ENCODE assay signal across 28 mouse cellular contexts in genomic region chr10:109887160-109887559, GRCm38 (mm10).
"Had no signal": no experiment of that assay in that cellular context is flagged by ENCODE, and none has a peak within 500 bp of the region (broad histone marks: within the 10 kb centered on the region; RNA-seq: fewer than 3 reads in every experiment).

No protein-coding gene starts in this region.

- H3K27me3 ChIP-seq: embryonic facial prominence, embryonic 12.5 days; embryonic facial prominence, embryonic 13.5 days; embryonic facial prominence, embryonic 15.5 days; forebrain, embryonic 12.5 days; forebrain, embryonic 13.5 days; forebrain, embryonic 15.5 days had no signal

- DNase-seq: cerebellum, adult 9-10 months; cerebellum, adult 9-11 months; cerebellum, postnatal 10 days; cerebellum, postnatal 14 days; cerebellum, postnatal 25 days; cerebellum, postnatal 36 days; embryo, embryonic 11 days; forebrain, postnatal 0 days; gastrocnemius, adult 2 months; gastrocnemius, postnatal 10 days; gastrocnemius, postnatal 14 days; gastrocnemius, postnatal 25 days; gastrocnemius, postnatal 36 days; heart, adult 11 months; heart, adult 18-20 months; heart, adult 2 months had no signal

- H3K9ac ChIP-seq: embryonic facial prominence, embryonic 12.5 days; embryonic facial prominence, embryonic 13.5 days; embryonic facial prominence, embryonic 15.5 days; forebrain, embryonic 12.5 days; forebrain, embryonic 13.5 days; forebrain, embryonic 15.5 days; forebrain, postnatal 0 days had no signal

- H3K36me3 ChIP-seq: embryonic facial prominence, embryonic 10.5 days; embryonic facial prominence, embryonic 12.5 days; embryonic facial prominence, embryonic 13.5 days; embryonic facial prominence, embryonic 15.5 days; forebrain, embryonic 10.5 days; forebrain, embryonic 12.5 days; forebrain, embryonic 15.5 days; heart, embryonic 10.5 days had no signal

- H3K9me3 ChIP-seq: embryonic facial prominence, embryonic 10.5 days; embryonic facial prominence, embryonic 12.5 days; embryonic facial prominence, embryonic 13.5 days; embryonic facial prominence, embryonic 15.5 days; forebrain, embryonic 10.5 days; forebrain, embryonic 12.5 days; forebrain, embryonic 13.5 days; forebrain, embryonic 15.5 days; heart, embryonic 10.5 days had no signal

- H3K4me1 ChIP-seq: embryonic facial prominence, embryonic 10.5 days; embryonic facial prominence, embryonic 12.5 days; embryonic facial prominence, embryonic 13.5 days; embryonic facial prominence, embryonic 15.5 days; forebrain, embryonic 13.5 days; forebrain, embryonic 15.5 days; heart, embryonic 10.5 days had no signal

- H3K27ac ChIP-seq: embryonic facial prominence, embryonic 10.5 days; embryonic facial prominence, embryonic 12.5 days; embryonic facial prominence, embryonic 13.5 days; embryonic facial prominence, embryonic 15.5 days; forebrain, embryonic 10.5 days; forebrain, embryonic 12.5 days; forebrain, embryonic 13.5 days; forebrain, embryonic 15.5 days; gastrocnemius, adult 2 months; heart, adult 2 months; heart, embryonic 10.5 days had no signal

- ATAC-seq: forebrain, embryonic 13.5 days; forebrain, embryonic 14.5 days; forebrain, embryonic 15.5 days; forebrain, embryonic 16.5 days; forebrain, postnatal 0 days had no signal

- H3K4me3 ChIP-seq: embryonic facial prominence, embryonic 10.5 days; embryonic facial prominence, embryonic 12.5 days; embryonic facial prominence, embryonic 13.5 days; embryonic facial prominence, embryonic 15.5 days; erythroblast, embryonic 14.5 days; forebrain, embryonic 10.5 days; forebrain, embryonic 12.5 days; forebrain, embryonic 13.5 days; forebrain, embryonic 15.5 days; gastrocnemius, adult 2 months; heart, adult 2 months; heart, embryonic 10.5 days had no signal

- H3K4me2 ChIP-seq: embryonic facial prominence, embryonic 12.5 days; embryonic facial prominence, embryonic 13.5 days; embryonic facial prominence, embryonic 15.5 days; forebrain, embryonic 12.5 days; forebrain, embryonic 13.5 days; forebrain, embryonic 15.5 days had no signal
